Mouse (Mus musculus) midbrain, embryonic 10.5 days (tissue): ENCODE results near the gene Ubash3b. TPM values are rescaled to one million over a fixed set of nuclear protein-coding genes. Genes with fewer than 3 reads are reported as not detected.

Experiments used
- DNase-seq: peaks from one replicate; pipeline ENCODE4 v3.0.0-alpha.2; 2017; ENCODE audit warnings: low spot score
- H3K27ac ChIP-seq: fragments of 300-500 bp; sonication (generic); replicated peaks from 2 replicates; pipeline ENCODE4 v1.5.1; 2016; ENCODE audit warnings: mild to moderate bottlenecking
- H3K27me3 ChIP-seq: fragments of 300-500 bp; sonication (generic); 2 replicates; pipeline ENCODE4 v1.6.1; 2016; ENCODE audit warnings: low read depth, mild to moderate bottlenecking; ENCODE audit not compliant: poor library complexity, severe bottlenecking
- H3K36me3 ChIP-seq: fragments of 300-500 bp; sonication (generic); 2 replicates; pipeline ENCODE4 v1.6.1; 2016; ENCODE audit warnings: mild to moderate bottlenecking, moderate library complexity
- H3K4me1 ChIP-seq: fragments of 300-500 bp; sonication (generic); 2 replicates; pipeline ENCODE4 v1.6.1; 2016
- H3K4me3 ChIP-seq: fragments of 300-500 bp; sonication (generic); 2 replicates; pipeline ENCODE4 v1.5.1; 2016; ENCODE audit warnings: mild to moderate bottlenecking, moderate library complexity
- H3K9me3 ChIP-seq: fragments of 300-500 bp; sonication (generic); replicated peaks from 2 replicates; pipeline ENCODE4 v1.6.1; 2016; ENCODE audit warnings: mild to moderate bottlenecking
- WGBS: fragments of 180-500 bp; shearing (Covaris S2); methylation state at CpG from one replicate; pipeline ENCODE4 v1.1.7; 2016; 5-methylcytosine and 5-hydroxymethylcytosine counted together
- polyA plus RNA-seq: library from polyadenylated mRNA; unstranded; fragments of >200 nt; fragmentation: Nextera tagmentation; extraction: Ambion mirVana; gene quantifications from 2 replicates; pipeline ENCODE4 v1.2.1, GENCODE M21; 2016

The Ubash3b gene
- polyA plus RNA-seq, 1 experiment from 2014 or later, result 5.8 TPM

GRCm38 (mm10) chr9:41159223-41159622 lies 2.3 kb downstream of the Ubash3b start:
- no peak overlapping the region for H3K4me3 ChIP-seq
- 97% methylated on average over 2 of the region's 2 CpGs for WGBS
- no peaks in the 10 kb centered on the region for H3K36me3 ChIP-seq
- no peaks in the 10 kb centered on the region; the same call in 1 of the 2 replicates for H3K9me3 ChIP-seq
- H3K27me3 ChIP-seq, result peaks cover 52% of the 10 kb centered on the region
- peaks cover 35% of the 10 kb centered on the region for H3K4me1 ChIP-seq
- H3K27ac ChIP-seq, result no peak overlapping the region
- DNase-seq, result no peak

- Histone ChIP-seq H3K27me3 (peaks cover 58% of the 10 kb centered on the region), H3K4me3 (peak overlapping the region; percentile 85), H3K9me3 (no peaks in the 10 kb centered on the region), H3K27ac (peak overlapping the region; percentile 89), H3K36me3 (no peaks in the 10 kb centered on the region), H3K4me1 (peaks cover 35% of the 10 kb centered on the region)
- WGBS, result 19% methylated on average over 15 of the region's 15 CpGs
- no peak for DNase-seq
Measured at GRCm38 (mm10) chr9:41157872-41158567, 3.5 kb downstream of the Ubash3b start.

- peaks cover 58% of the 10 kb centered on the region for H3K27me3 ChIP-seq
- WGBS, result under 1% methylated on average over 82 of the region's 82 CpGs
- H3K9me3 ChIP-seq, result no peaks in the 10 kb centered on the region
- no peaks in the 10 kb centered on the region for H3K36me3 ChIP-seq
- H3K4me3 ChIP-seq, result peak overlapping the region; percentile 85
- H3K4me1 ChIP-seq, result peaks cover 35% of the 10 kb centered on the region
- H3K27ac ChIP-seq, result peak overlapping the region; percentile 89
- DNase-seq, result peak; percentile 83
Measured at GRCm38 (mm10) chr9:41157020-41157871, 4.3 kb downstream of the Ubash3b start.

- WGBS, result 2% methylated on average over 20 of the region's 20 CpGs
- Histone ChIP-seq H3K4me1 (peaks cover 35% of the 10 kb centered on the region), H3K9me3 (no peaks in the 10 kb centered on the region), H3K36me3 (no peaks in the 10 kb centered on the region), H3K27ac (peak overlapping the region; percentile 89), H3K4me3 (peak overlapping the region; percentile 85), H3K27me3 (peaks cover 58% of the 10 kb centered on the region)
- no peak for DNase-seq
Measured at GRCm38 (mm10) chr9:41156720-41157019, 4.8 kb downstream of the Ubash3b start.

- WGBS, result 15% methylated on average over 20 of the region's 20 CpGs
- H3K9me3 ChIP-seq, result no peaks in the 10 kb centered on the region
- H3K4me1 ChIP-seq, result peaks cover 35% of the 10 kb centered on the region
- peak overlapping the region; percentile 89 for H3K27ac ChIP-seq
- H3K36me3 ChIP-seq, result no peaks in the 10 kb centered on the region
- H3K4me3 ChIP-seq, result peak overlapping the region; percentile 85
- DNase-seq, result no peak
- peaks cover 58% of the 10 kb centered on the region for H3K27me3 ChIP-seq
Measured at GRCm38 (mm10) chr9:41156006-41156719, 5.3 kb downstream of the Ubash3b start.

GRCm38 (mm10) chr9:41153979-41154378 lies 7.5 kb downstream of the Ubash3b start:
- no peak for DNase-seq
- Histone ChIP-seq H3K4me1 (peaks cover 29% of the 10 kb centered on the region), H3K36me3 (no peaks in the 10 kb centered on the region), H3K27me3 (peaks cover 44% of the 10 kb centered on the region), H3K27ac (no peak overlapping the region), H3K4me3 (no peak overlapping the region), H3K9me3 (no peaks in the 10 kb centered on the region)
- 83% methylated on average over 1 of the region's 1 CpGs for WGBS

GRCm38 (mm10) chr9:41153050-41153449 lies 8.4 kb downstream of the Ubash3b start:
- DNase-seq, result no peak
- H3K4me1 ChIP-seq, result peaks cover 27% of the 10 kb centered on the region
- peaks cover 34% of the 10 kb centered on the region for H3K27me3 ChIP-seq
- H3K36me3 ChIP-seq, result no peaks in the 10 kb centered on the region
- no peak overlapping the region for H3K27ac ChIP-seq
- WGBS, result 67% methylated on average over 5 of the region's 5 CpGs
- H3K9me3 ChIP-seq, result no peaks in the 10 kb centered on the region
- H3K4me3 ChIP-seq, result no peak overlapping the region

- DNase-seq, result no peak
- Histone ChIP-seq H3K4me1 (peaks cover 28% of the 10 kb centered on the region), H3K27ac (no peak overlapping the region), H3K9me3 (no peaks in the 10 kb centered on the region), H3K36me3 (no peaks in the 10 kb centered on the region), H3K27me3 (peaks cover 24% of the 10 kb centered on the region), H3K4me3 (no peak overlapping the region)
- 83% methylated on average over 4 of the region's 4 CpGs for WGBS
Measured at GRCm38 (mm10) chr9:41151491-41151890, 10.0 kb downstream of the Ubash3b start.

- H3K4me3 ChIP-seq, result no peak overlapping the region
- peaks cover 25% of the 10 kb centered on the region for H3K4me1 ChIP-seq
- no peak overlapping the region for H3K27ac ChIP-seq
- 71% methylated on average over 2 of the region's 2 CpGs for WGBS
- H3K27me3 ChIP-seq, result peaks cover 8% of the 10 kb centered on the region
- H3K9me3 ChIP-seq, result no peaks in the 10 kb centered on the region
- DNase-seq, result no peak
- H3K36me3 ChIP-seq, result no peaks in the 10 kb centered on the region
Measured at GRCm38 (mm10) chr9:41149896-41150295, 11.6 kb downstream of the Ubash3b start.

GRCm38 (mm10) chr9:41149079-41149676 lies 12.3 kb downstream of the Ubash3b start:
- peaks cover 27% of the 10 kb centered on the region for H3K4me1 ChIP-seq
- WGBS, result 88% methylated on average over 6 of the region's 6 CpGs
- DNase-seq, result no peak
- H3K4me3 ChIP-seq, result no peak overlapping the region
- H3K9me3 ChIP-seq, result no peaks in the 10 kb centered on the region
- no peaks in the 10 kb centered on the region for H3K36me3 ChIP-seq
- H3K27me3 ChIP-seq, result peaks cover 6% of the 10 kb centered on the region; the same call in 1 of the 2 replicates
- no peak overlapping the region for H3K27ac ChIP-seq

GRCm38 (mm10) chr9:41148600-41148999 lies 12.9 kb downstream of the Ubash3b start:
- no peaks in the 10 kb centered on the region for H3K36me3 ChIP-seq
- 0 out of 2 replicates have a peak, but pooled peaks cover under 1% of the 10 kb centered on the region for H3K27me3 ChIP-seq
- DNase-seq, result no peak
- peaks cover 27% of the 10 kb centered on the region for H3K4me1 ChIP-seq
- no peaks in the 10 kb centered on the region for H3K9me3 ChIP-seq
- H3K27ac ChIP-seq, result no peak overlapping the region
- no peak overlapping the region for H3K4me3 ChIP-seq
- WGBS, result 89% methylated on average over 7 of the region's 7 CpGs

GRCm38 (mm10) chr9:41147203-41147842 lies 14.2 kb downstream of the Ubash3b start:
- H3K4me3 ChIP-seq, result no peak overlapping the region
- no peaks in the 10 kb centered on the region for H3K9me3 ChIP-seq
- peaks cover 27% of the 10 kb centered on the region for H3K4me1 ChIP-seq
- no peaks in the 10 kb centered on the region for H3K27me3 ChIP-seq
- 56% methylated on average over 13 of the region's 13 CpGs for WGBS
- peak overlapping the region; percentile 46; the same call in 1 of the 2 replicates for H3K27ac ChIP-seq
- H3K36me3 ChIP-seq, result no peaks in the 10 kb centered on the region
- DNase-seq, result no peak
